Mouse (Mus musculus) erythroblast, embryonic 14.5 days (primary cell): ENCODE measurements around the gene Tex11. TPM values are rescaled to one million over a fixed set of nuclear protein-coding genes. Genes with fewer than 3 reads are reported as not detected.
"Not testable (repeated sequence)": the region's sequence is repeated elsewhere in the genome, so short reads cannot be mapped to it uniquely, and the experiment has no call there.

Experiments
- H3K27me3 ChIP-seq: 2 replicates; pipeline ENCODE4 v1.6.1; 2012; ENCODE audit warnings: inconsistent platforms; ENCODE audit not compliant: control insufficient read depth
- H3K36me3 ChIP-seq: 2 replicates; pipeline ENCODE4 v1.6.1; 2012; ENCODE audit warnings: mild to moderate bottlenecking, inconsistent platforms; ENCODE audit not compliant: control insufficient read depth
- H3K4me1 ChIP-seq: 2 replicates; pipeline ENCODE4 v1.6.1; 2012; ENCODE audit warnings: inconsistent platforms; ENCODE audit not compliant: control insufficient read depth
- H3K4me3 ChIP-seq: replicated peaks from 2 replicates; pipeline ENCODE3; 2012; ENCODE audit warnings: moderate library complexity, mild to moderate bottlenecking, inconsistent platforms
- H3K9me3 ChIP-seq: 2 replicates; pipeline ENCODE4 v1.6.1; 2012; ENCODE audit warnings: low read length, inconsistent platforms, mixed read lengths; ENCODE audit not compliant: control insufficient read depth
- GATA1 ChIP-seq: IDR thresholded peaks from 2 replicates; pipeline ENCODE4 v1.6.1; 2012; ENCODE audit warnings: low read length, inconsistent platforms, mixed read lengths
- TAL1 ChIP-seq: IDR thresholded peaks from 3 replicates; pipeline ENCODE4 v1.6.1; 2012; ENCODE audit warnings: low read length, inconsistent platforms, mixed read lengths
- polyA plus RNA-seq: library from polyadenylated mRNA; stranded (reverse); fragments of >175 nt; gene quantifications from 2 replicates; pipeline ENCODE4 v1.2.3, GENCODE M21; 2012

The Tex11 gene
- polyA plus RNA-seq: not detected in 2 replicates

DNA sequence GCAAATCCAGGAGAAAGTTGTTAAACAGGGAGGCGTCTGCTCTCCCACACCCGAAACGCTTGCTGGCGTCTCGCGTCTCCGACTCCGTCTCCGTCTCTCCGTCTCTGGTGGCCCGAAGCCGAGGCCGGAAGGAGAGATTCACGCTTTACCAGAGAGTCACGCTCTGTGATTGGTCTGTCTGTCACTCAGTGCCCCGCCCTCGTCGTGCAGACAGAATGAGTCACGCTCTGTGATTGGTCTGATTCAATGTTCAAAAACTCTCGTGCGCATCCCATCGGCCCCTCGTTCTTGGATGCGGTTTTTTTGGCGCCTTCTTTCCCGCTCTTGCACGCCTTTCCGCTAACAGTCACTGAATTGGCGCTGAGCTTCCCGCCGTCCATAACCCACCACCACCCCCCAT, at the start of gene Tex11:
TSS of gene Tex11 (minus strand) at position 127 of the 400 bp plus-strand sequence.
- H3K27me3 ChIP-seq: no peaks in the 10 kb centered on the region; the same call in 1 of the 2 replicates
- peaks cover 5% of the 10 kb centered on the region for H3K9me3 ChIP-seq
- no peaks in the 10 kb centered on the region for H3K36me3 ChIP-seq
- H3K4me1 ChIP-seq: no peaks in the 10 kb centered on the region
- H3K4me3 ChIP-seq: no peak within 1 kb of the TSS
- TF ChIP-seq TAL1: no peak
- TF ChIP-seq GATA1: no peak

DNA sequence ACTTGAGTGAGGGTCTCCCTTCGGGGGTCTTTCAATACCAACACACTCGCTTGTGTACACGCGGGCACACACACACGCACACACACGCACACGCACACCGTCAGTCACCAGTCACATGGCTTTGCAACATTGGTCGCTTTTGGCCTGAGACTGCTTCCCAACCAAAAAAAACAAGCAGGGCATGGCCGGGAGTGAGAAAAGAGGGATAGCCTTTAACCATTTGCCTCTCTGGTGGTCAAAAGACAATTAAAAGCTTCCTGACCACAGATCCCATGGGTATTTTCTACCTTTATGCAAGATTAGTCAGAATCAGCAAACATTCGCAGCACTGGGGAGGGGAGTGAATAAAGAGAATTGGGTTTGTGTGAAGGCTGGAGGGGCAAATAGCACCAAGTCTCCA, 26.5 kb upstream of the Tex11 start, which contains the start of gene Slc7a3:
TSS of gene Slc7a3 (minus strand) at position 101 of the 400 bp plus-strand sequence.
- TF ChIP-seq TAL1 (no peak), GATA1 (no peak)
- no peaks in the 10 kb centered on the region for H3K4me1 ChIP-seq
- no peaks in the 10 kb centered on the region for H3K36me3 ChIP-seq
- H3K9me3 ChIP-seq: no peaks in the 10 kb centered on the region
- H3K4me3 ChIP-seq: no peak within 1 kb of the TSS
- peaks cover 22% of the 10 kb centered on the region for H3K27me3 ChIP-seq

DNA sequence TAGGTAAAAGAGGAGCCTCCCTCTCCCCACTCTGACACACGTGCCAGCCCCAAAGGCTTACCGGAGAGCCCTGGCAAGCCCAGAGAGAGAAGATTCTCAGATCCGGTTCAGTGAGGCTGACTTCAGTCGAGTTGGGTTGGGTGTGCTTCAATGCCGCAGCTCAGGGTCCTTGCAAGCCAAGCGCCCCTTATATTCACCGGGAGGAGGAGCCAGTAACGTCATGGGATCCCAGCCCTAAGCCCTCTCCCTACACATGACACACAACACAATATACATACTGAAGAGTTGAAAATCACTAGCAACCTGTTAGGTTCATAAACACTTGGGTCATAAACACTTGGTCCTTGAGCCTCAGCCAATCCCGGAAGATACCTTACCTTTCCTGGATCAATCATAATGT, 25.7 kb upstream of the Tex11 start:
- H3K27me3 ChIP-seq: peaks cover 22% of the 10 kb centered on the region
- H3K9me3 ChIP-seq, H3K4me3 ChIP-seq, H3K36me3 ChIP-seq, H3K4me1 ChIP-seq: not testable (repeated sequence)

DNA sequence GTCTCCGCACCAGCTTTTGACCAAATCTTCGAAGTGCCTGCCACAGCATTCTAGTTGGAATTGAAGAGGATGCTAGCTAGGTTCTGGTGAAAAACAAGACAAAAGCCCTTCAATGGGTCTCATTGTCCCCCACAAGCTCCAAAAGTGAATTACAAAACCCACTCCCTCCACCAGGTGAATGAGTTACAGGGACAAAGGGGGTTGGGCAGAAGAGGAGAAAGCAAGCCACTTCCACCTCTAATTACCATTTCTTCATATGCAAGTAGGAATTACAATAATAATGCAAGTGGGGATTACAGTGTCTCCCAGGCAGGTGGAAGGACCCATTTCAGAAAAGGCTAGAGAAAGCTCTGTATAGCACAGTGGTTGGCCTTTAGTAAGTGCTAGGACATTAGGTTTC, 24.7 kb upstream of the Tex11 start:
- H3K9me3 ChIP-seq: no peaks in the 10 kb centered on the region
- no peak overlapping the region for H3K4me3 ChIP-seq

GRCm38 (mm10) chrX:101065245-101065644, 5.8 kb upstream of the Tex11 start:
- Histone ChIP-seq H3K4me1 (no peaks in the 10 kb centered on the region), H3K9me3 (no peaks in the 10 kb centered on the region), H3K27me3 (no peaks in the 10 kb centered on the region; the same call in 1 of the 2 replicates), H3K36me3 (no peaks in the 10 kb centered on the region), H3K4me3 (no peak overlapping the region)
- no peak for TF ChIP-seq GATA1

More for the DNA sequence above, 24.7 kb upstream of the Tex11 start:
- Histone ChIP-seq H3K4me1 (no peaks in the 10 kb centered on the region), H3K27me3 (peaks cover 22% of the 10 kb centered on the region), H3K36me3 (no peaks in the 10 kb centered on the region)
- TF ChIP-seq GATA1 (no peak), TAL1 (no peak)

- H3K27me3 ChIP-seq: no peaks in the 10 kb centered on the region; the same call in 1 of the 2 replicates
- H3K36me3 ChIP-seq: no peaks in the 10 kb centered on the region
- H3K4me1 ChIP-seq: no peaks in the 10 kb centered on the region
- TF ChIP-seq GATA1 (no peak), TAL1 (no peak)
- H3K9me3 ChIP-seq: peaks cover 5% of the 10 kb centered on the region
- H3K4me3 ChIP-seq: no peak overlapping the region
Measured at GRCm38 (mm10) chrX:101063503-101063902, 4.0 kb upstream of the Tex11 start.

DNA sequence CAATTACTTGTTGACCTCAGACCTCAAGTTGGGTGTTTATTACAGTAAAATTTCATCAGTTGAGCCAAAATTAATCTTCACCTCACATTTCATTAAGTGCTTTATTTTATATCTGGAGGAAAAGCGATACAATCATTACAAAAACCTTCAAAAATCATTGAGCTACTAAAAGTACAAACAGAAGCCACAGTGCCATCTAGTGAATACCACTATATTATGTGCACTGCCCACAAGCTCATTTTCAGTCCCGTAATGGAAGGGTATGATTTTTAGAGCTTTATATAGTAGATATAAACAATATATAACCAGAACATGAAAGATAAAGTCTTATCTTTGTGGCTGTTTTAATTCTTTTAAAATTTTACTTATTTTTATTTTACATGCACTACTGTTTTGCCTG, 115.8 kb downstream of the Tex11 start:
- TF ChIP-seq TAL1: no peak
- no peak for TF ChIP-seq GATA1
- H3K4me3 ChIP-seq: no peak overlapping the region
- H3K27me3 ChIP-seq: no peaks in the 10 kb centered on the region
- H3K9me3 ChIP-seq: no peaks in the 10 kb centered on the region
- H3K4me1 ChIP-seq: no peaks in the 10 kb centered on the region
- H3K36me3 ChIP-seq: no peaks in the 10 kb centered on the region

GRCm38 (mm10) chrX:100839211-100839610, 220.3 kb downstream of the Tex11 start:
- Histone ChIP-seq H3K36me3 (no peaks in the 10 kb centered on the region), H3K4me3 (no peak overlapping the region), H3K9me3 (no peaks in the 10 kb centered on the region), H3K27me3 (no peaks in the 10 kb centered on the region), H3K4me1 (no peaks in the 10 kb centered on the region)
- TF ChIP-seq GATA1 (no peak), TAL1 (no peak)

DNA sequence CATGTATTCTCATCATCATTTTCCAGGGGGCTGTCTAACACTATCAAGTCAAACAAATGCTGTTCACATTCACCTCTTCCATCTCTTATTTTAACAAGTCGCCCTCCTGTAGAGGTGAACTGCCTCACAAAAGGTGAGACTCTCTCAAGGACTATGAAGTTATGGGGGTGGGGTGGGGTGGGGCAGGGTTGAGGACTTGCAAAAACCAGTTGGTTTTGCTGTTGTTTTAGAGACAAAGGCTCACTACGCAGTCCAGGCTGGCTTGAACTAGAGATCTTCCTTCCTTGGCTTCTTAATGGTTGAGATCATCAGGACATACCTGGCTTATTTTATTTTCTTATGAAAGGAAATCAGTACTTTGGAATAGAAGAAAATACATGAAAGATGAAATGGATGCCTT, 226.7 kb downstream of the Tex11 start:
- no peak overlapping the region for H3K4me3 ChIP-seq
- no peaks in the 10 kb centered on the region for H3K4me1 ChIP-seq
- H3K36me3 ChIP-seq: no peaks in the 10 kb centered on the region
- no peak for TF ChIP-seq TAL1
- TF ChIP-seq GATA1: no peak
- no peaks in the 10 kb centered on the region for H3K27me3 ChIP-seq
- H3K9me3 ChIP-seq: no peaks in the 10 kb centered on the region

DNA sequence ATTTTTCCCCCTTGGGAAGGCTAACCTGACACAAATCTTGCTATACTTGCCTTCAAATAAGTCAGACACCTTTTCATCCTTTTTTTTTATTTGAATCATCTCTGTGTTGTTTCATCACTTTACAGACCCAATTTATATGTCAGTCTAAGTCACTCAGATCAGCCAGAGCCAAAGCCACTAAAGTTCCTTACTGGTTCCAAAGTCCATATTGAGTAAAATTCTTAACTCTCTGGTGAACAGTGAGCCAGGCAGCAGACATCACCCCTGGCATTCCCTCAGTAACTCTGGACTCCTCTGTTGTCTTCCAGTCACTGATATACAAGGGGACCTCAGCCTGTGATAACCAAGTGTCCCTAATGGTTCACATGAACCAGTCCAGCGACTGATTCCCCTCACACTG, 233.9 kb downstream of the Tex11 start:
- H3K9me3 ChIP-seq: no peaks in the 10 kb centered on the region
- H3K4me3 ChIP-seq: no peak overlapping the region
- no peak for TF ChIP-seq GATA1
- no peak for TF ChIP-seq TAL1

DNA sequence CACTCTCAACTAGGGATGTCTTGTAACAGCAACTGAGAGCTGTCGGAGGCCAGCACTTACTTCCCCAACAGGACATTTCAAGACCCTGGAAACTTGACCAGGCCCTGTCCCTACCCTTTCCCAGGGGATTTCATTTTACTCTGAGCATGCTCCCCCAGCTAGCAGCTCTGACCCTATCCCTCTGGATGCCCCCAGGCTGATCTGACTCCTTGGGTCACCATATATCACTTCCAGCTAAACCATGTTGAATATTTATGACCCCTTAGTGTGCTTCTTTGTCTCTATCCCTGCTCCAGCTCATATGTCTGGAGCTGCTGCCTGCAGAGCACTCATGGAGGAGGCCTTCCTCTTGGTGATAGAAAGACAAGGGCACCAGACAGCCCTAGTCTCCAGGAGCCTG, 238.3 kb downstream of the Tex11 start:
- H3K36me3 ChIP-seq: no peaks in the 10 kb centered on the region
- TF ChIP-seq GATA1: no peak
- TF ChIP-seq TAL1: no peak
- H3K9me3 ChIP-seq: no peaks in the 10 kb centered on the region
- H3K27me3 ChIP-seq: no peaks in the 10 kb centered on the region
- no peak overlapping the region for H3K4me3 ChIP-seq
- H3K4me1 ChIP-seq: no peaks in the 10 kb centered on the region

More for the DNA sequence above, 233.9 kb downstream of the Tex11 start:
- Histone ChIP-seq H3K36me3 (no peaks in the 10 kb centered on the region), H3K27me3 (no peaks in the 10 kb centered on the region), H3K4me1 (no peaks in the 10 kb centered on the region)
